Mouse (Mus musculus): Measurements from ENCODE around the gene Znhit6.

- no peak for TF ChIP-seq CTCF (IDR thresholded peaks at IDR 0.05; ENCODE audit: control insufficient read depth, insufficient read depth, insufficient read length)
- no peak for TF ChIP-seq MYOD1 (IDR thresholded peaks at IDR 0.05; ENCODE audit: control insufficient read depth, insufficient read length, low read depth)
- TF ChIP-seq USF1 (IDR thresholded peaks at IDR 0.05; ENCODE audit: low read depth) = no peak
- TF ChIP-seq MYOG (IDR thresholded peaks at IDR 0.05; ENCODE audit: control insufficient read depth, extremely low read depth, insufficient read length) = no peak
- no peak for TF ChIP-seq FOSL1 (IDR thresholded peaks at IDR 0.05; ENCODE audit: insufficient read depth, low read length, poor library complexity, severe bottlenecking)
- TF ChIP-seq MAX (IDR thresholded peaks at IDR 0.05) = no peak
These were observed 19.3 kb downstream of the Znhit6 start for GRCm38 (mm10) chr3:145595354-145595753.
